Mouse (Mus musculus) brain, adult 2 months (tissue): ENCODE results near the gene Myh11.
A peak's percentile ranks its signal among the peaks of the same experiment; 100 is the strongest.
"Not testable (repeated sequence)": the region's sequence is repeated elsewhere in the genome, so short reads cannot be mapped to it uniquely, and the experiment has no call there.

Experiments used
- DNase-seq: peaks from one replicate; pipeline ENCODE4 v3.0.0; 2011; ENCODE audit warnings: low read depth, low spot score

The Myh11 gene

GRCm38 (mm10) chr16:14162988-14163416 lies 128.2 kb downstream of the Myh11 start, which contains the start of the genes Nde1 and Marf1:
Nde1 (plus strand) TSS chr16:14163275.
Marf1 (minus strand) TSS chr16:14163351.
- peak; percentile 90 for DNase-seq

GRCm38 (mm10) chr16:14160941-14161340 lies 130.2 kb downstream of the Myh11 start:
- no peak for DNase-seq

- peak; percentile 93 for DNase-seq
Measured at GRCm38 (mm10) chr16:14159746-14160131, 131.4 kb downstream of the Myh11 start.

- DNase-seq = peak; percentile 100
Measured at GRCm38 (mm10) chr16:14158936-14159745, 132.0 kb downstream of the Myh11 start.

- DNase-seq = no peak
Measured at GRCm38 (mm10) chr16:14158536-14158935, 132.6 kb downstream of the Myh11 start.

GRCm38 (mm10) chr16:14156312-14156711 lies 134.9 kb downstream of the Myh11 start:
- DNase-seq = no peak

GRCm38 (mm10) chr16:14155638-14156037 lies 135.5 kb downstream of the Myh11 start:
- DNase-seq = not testable (repeated sequence)

- DNase-seq = no peak
Measured at GRCm38 (mm10) chr16:14151718-14152117, 139.5 kb downstream of the Myh11 start.

- no peak for DNase-seq
Measured at GRCm38 (mm10) chr16:14147712-14148111, 143.5 kb downstream of the Myh11 start.
